Mouse (Mus musculus) kidney, adult 11 months (tissue): Measurements from ENCODE around the gene Slc35f3.

Experiments used
- DNase-seq: peaks from one replicate; pipeline ENCODE4 v3.0.0; 2022

Slc35f3 gene

GRCm38 (mm10) chr8:126422174-126422919 is 124.0 kb downstream of the Slc35f3 start, which contains the start of gene Coa6:
Coa6 (plus strand) TSS chr8:126422515.
- DNase-seq = peak; percentile 97

- peak; percentile 45 for DNase-seq
These were observed 124.6 kb downstream of the Slc35f3 start for GRCm38 (mm10) chr8:126422920-126423300.

- DNase-seq = peak; percentile 62
These were observed 125.8 kb downstream of the Slc35f3 start for GRCm38 (mm10) chr8:126424163-126424562.

GRCm38 (mm10) chr8:126424946-126425345 is 126.6 kb downstream of the Slc35f3 start:
- no peak for DNase-seq

- DNase-seq = no peak
These were observed 131.3 kb downstream of the Slc35f3 start for GRCm38 (mm10) chr8:126429635-126430034.

GRCm38 (mm10) chr8:126433827-126434226 is 135.5 kb downstream of the Slc35f3 start:
- no peak for DNase-seq

- DNase-seq = no peak
These were observed 140.6 kb downstream of the Slc35f3 start for GRCm38 (mm10) chr8:126438937-126439336.
